Mouse (Mus musculus) stomach, postnatal 0 days (tissue): ENCODE measurements at regions not wholly inside any gene's neighbourhood (a gene's known extent, or its start where the extent isn't known, plus 50 kb on each side); places are given as distances from the start of the nearest gene placed in this dataset.

Experiments used
- CTCF ChIP-seq: IDR thresholded peaks from 2 replicates; pipeline ENCODE4 v1.5.1; 2016; ENCODE audit warnings: antibody characterized with exemption, low read depth, mild to moderate bottlenecking, moderate library complexity
- EP300 ChIP-seq: optimal IDR thresholded peaks from 2 replicates; pipeline ENCODE3; 2016; ENCODE audit warnings: antibody characterized with exemption

DNA sequence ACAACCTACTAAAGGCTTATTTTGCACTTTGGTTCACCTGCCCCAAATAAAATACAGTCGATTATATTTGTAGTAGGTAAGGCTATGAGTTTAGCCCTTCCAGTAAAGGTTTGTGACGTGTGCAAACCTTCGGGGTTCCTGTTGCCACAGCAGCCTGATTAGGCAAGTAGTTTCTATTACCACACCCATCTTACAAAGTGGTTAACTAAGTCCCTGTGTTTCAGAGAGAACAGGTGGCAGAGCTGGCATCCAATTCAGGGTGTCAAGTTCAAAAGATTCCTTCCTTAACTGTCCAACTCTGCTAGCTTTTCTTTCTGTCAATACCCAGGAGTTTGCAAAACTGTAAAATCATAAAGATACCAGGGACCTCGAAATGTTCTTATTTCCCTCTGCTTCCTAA lies 277.5 kb upstream of the Pitx2 start:
- TF ChIP-seq EP300 (no peak), CTCF (no peak)
